Mouse (Mus musculus) embryonic stem cell, embryonic (primary cell): ENCODE measurements around the gene Teddm3.
"Not testable (repeated sequence)": the region's sequence is repeated elsewhere in the genome, so short reads cannot be mapped to it uniquely, and the experiment has no call there.

Experiments
- CTCF ChIA-PET, 4 experiments: fragments of 300-600 bp in 2 of 4; fragments of 350-600 bp in 2 of 4; sonication (Branson Sonifier 250); formaldehyde crosslinking; loops; one replicate each; lab custom pipeline; 2022; ENCODE audit warnings: inconsistent platforms in 2 of 4; lab: Charles Lee
- POLR2A ChIA-PET, 4 experiments: fragments of 300-600 bp in 2 of 4; fragments of 350-600 bp in 2 of 4; sonication (Branson Sonifier 250); formaldehyde crosslinking; loops; one replicate each; lab custom pipeline; 2022; ENCODE audit warnings: antibody characterized with exemption in 4 of 4, inconsistent platforms in 1 of 4; lab: Charles Lee

The Teddm3 gene

GRCm38 (mm10) chr16:21168730-21169129 lies 14.9 kb upstream of the Teddm3 start:
- ChIA-PET CTCF (no interaction called here), POLR2A (interaction anchor here in 1 of 4 experiments (1.1 kb wide), 1 partner anchor 19 kb away, joined by 3 read pairs; no protein-coding TSS in a partner anchor)

GRCm38 (mm10) chr16:21165343-21166220 lies 11.8 kb upstream of the Teddm3 start:
- CTCF ChIA-PET = interaction anchor here (0.6 to 1.6 kb wide), 20 partner anchors 10 to 1318 kb away, joined by 3 to 10 read pairs (median 3); no protein-coding TSS in a partner anchor
- POLR2A ChIA-PET = interaction anchor here in 1 of 4 experiments (0.7 kb wide), 3 partner anchors 13 to 266 kb away, joined by 4 to 5 read pairs (median 5); no protein-coding TSS in a partner anchor

- CTCF ChIA-PET = interaction anchor here in 2 of 4 experiments (0.6 to 1.5 kb wide), 3 partner anchors 24 to 219 kb away, joined by 3 read pairs; no protein-coding TSS in a partner anchor
- POLR2A ChIA-PET = interaction anchor here in 1 of 4 experiments (0.7 kb wide), 1 partner anchor 1965 kb away, joined by 3 read pairs; no protein-coding TSS in a partner anchor
Measured at GRCm38 (mm10) chr16:21163423-21163822, 9.6 kb upstream of the Teddm3 start.

- POLR2A ChIA-PET, CTCF ChIA-PET: not testable (repeated sequence)
Measured at GRCm38 (mm10) chr16:21159226-21159625, 5.4 kb upstream of the Teddm3 start.

- POLR2A ChIA-PET = not testable (repeated sequence)
- CTCF ChIA-PET = interaction anchor here in 2 of 4 experiments (0.6 kb wide), 2 partner anchors 9 to 20 kb away, joined by 3 read pairs; no protein-coding TSS in a partner anchor
Measured at GRCm38 (mm10) chr16:21156261-21156660, 2.5 kb upstream of the Teddm3 start.

- ChIA-PET CTCF (interaction anchor here in 1 of 4 experiments (0.5 kb wide), 1 partner anchor 72 kb away, joined by 3 read pairs; no protein-coding TSS in a partner anchor), POLR2A (interaction anchor here in 1 of 4 experiments (0.7 kb wide), 1 partner anchor 64 kb away, joined by 5 read pairs; no protein-coding TSS in a partner anchor)
Measured at GRCm38 (mm10) chr16:21151564-21152361, 2.0 kb downstream of the Teddm3 start.

- POLR2A ChIA-PET = interaction anchor here in 1 of 4 experiments (0.7 kb wide), 1 partner anchor 375 kb away, joined by 3 read pairs; no protein-coding TSS in a partner anchor
- CTCF ChIA-PET = no interaction called here
Measured at GRCm38 (mm10) chr16:21149896-21150295, 3.9 kb downstream of the Teddm3 start.

GRCm38 (mm10) chr16:21148451-21148850 lies 5.3 kb downstream of the Teddm3 start:
- POLR2A ChIA-PET = interaction anchor here in 1 of 4 experiments (0.5 kb wide), 1 partner anchor 254 kb away, joined by 4 read pairs; no protein-coding TSS in a partner anchor
- CTCF ChIA-PET = not testable (repeated sequence)

- ChIA-PET POLR2A (interaction anchor here in 2 of 4 experiments (0.6 to 0.7 kb wide), 2 partner anchors 387 to 476 kb away, joined by 3 read pairs; no protein-coding TSS in a partner anchor), CTCF (no interaction called here)
Measured at GRCm38 (mm10) chr16:21136312-21137083, 17.3 kb downstream of the Teddm3 start.

GRCm38 (mm10) chr16:21127666-21128065 lies 26.1 kb downstream of the Teddm3 start:
- POLR2A ChIA-PET, CTCF ChIA-PET: not testable (repeated sequence)

GRCm38 (mm10) chr16:21122776-21123175 lies 31.0 kb downstream of the Teddm3 start:
- POLR2A ChIA-PET = interaction anchor here in 1 of 4 experiments (0.6 kb wide), 1 partner anchor 1852 kb away, joined by 5 read pairs; no protein-coding TSS in a partner anchor
- CTCF ChIA-PET = interaction anchor here in 1 of 4 experiments (0.6 kb wide), 1 partner anchor 65 kb away, joined by 3 read pairs; no protein-coding TSS in a partner anchor

GRCm38 (mm10) chr16:21116078-21116477 lies 37.7 kb downstream of the Teddm3 start:
- ChIA-PET CTCF (no interaction called here), POLR2A (no interaction called here)

GRCm38 (mm10) chr16:21109473-21109872 lies 44.3 kb downstream of the Teddm3 start:
- ChIA-PET POLR2A (no interaction called here), CTCF (no interaction called here)
